Mouse (Mus musculus): Measurements from ENCODE around the gene Drap1.

The Drap1 gene

GRCm38 (mm10) chr19:5448354-5449150, 23.8 kb upstream of the Drap1 start:
- DNase-seq (ENCODE audit: low spot score) = no peak

GRCm38 (mm10) chr19:5447515-5448353, 23.0 kb upstream of the Drap1 start, which contains the start of gene Fosl1:
Gene Fosl1 (plus strand): TSS chr19:5447547.
- DNase-seq (ENCODE audit: low spot score) = peak; percentile 68

GRCm38 (mm10) chr19:5445747-5446146, 21.0 kb upstream of the Drap1 start:
- DNase-seq (ENCODE audit: low spot score) = no peak

GRCm38 (mm10) chr19:5444954-5445353, 20.2 kb upstream of the Drap1 start:
- no peak for DNase-seq (ENCODE audit: low spot score)

GRCm38 (mm10) chr19:5444371-5444908, 19.7 kb upstream of the Drap1 start:
- no peak for DNase-seq (ENCODE audit: low spot score)

- DNase-seq (ENCODE audit: low spot score) = no peak
Measured at GRCm38 (mm10) chr19:5433951-5434350, 9.2 kb upstream of the Drap1 start.

GRCm38 (mm10) chr19:5432992-5433852, 8.4 kb upstream of the Drap1 start:
- peak; percentile 72 for DNase-seq (ENCODE audit: low spot score)

- no peak for DNase-seq (ENCODE audit: low spot score)
Measured at GRCm38 (mm10) chr19:5431911-5432464, 7.2 kb upstream of the Drap1 start.

- DNase-seq (ENCODE audit: low spot score) = no peak
Measured at GRCm38 (mm10) chr19:5430408-5430807, 5.6 kb upstream of the Drap1 start.

GRCm38 (mm10) chr19:5429806-5430205, 5.0 kb upstream of the Drap1 start:
- DNase-seq (ENCODE audit: low spot score) = no peak

- DNase-seq (ENCODE audit: low spot score) = no peak
Measured at GRCm38 (mm10) chr19:5429219-5429618, 4.4 kb upstream of the Drap1 start.

- peak; percentile 70 for DNase-seq (ENCODE audit: low spot score)
Measured at GRCm38 (mm10) chr19:5428083-5428482, 3.3 kb upstream of the Drap1 start.

- no peak for DNase-seq (ENCODE audit: low spot score)
Measured at GRCm38 (mm10) chr19:5426640-5427290, 2.0 kb upstream of the Drap1 start.

GRCm38 (mm10) chr19:5425906-5426565, 1.3 kb upstream of the Drap1 start:
- DNase-seq (ENCODE audit: low spot score) = no peak

GRCm38 (mm10) chr19:5424092-5424781, 542 bp downstream of the Drap1 start:
- DNase-seq (ENCODE audit: low spot score) = peak; percentile 81

- no peak for DNase-seq (ENCODE audit: low spot score)
Measured at GRCm38 (mm10) chr19:5423561-5423960, 1.2 kb downstream of the Drap1 start.

- no peak for DNase-seq (ENCODE audit: low spot score)
Measured at GRCm38 (mm10) chr19:5422895-5423443, 1.8 kb downstream of the Drap1 start.

GRCm38 (mm10) chr19:5422267-5422666, 2.5 kb downstream of the Drap1 start:
- no peak for DNase-seq (ENCODE audit: low spot score)

GRCm38 (mm10) chr19:5421784-5422183, 3.0 kb downstream of the Drap1 start:
- DNase-seq (ENCODE audit: low spot score) = no peak

All from embryo, embryonic 10.5 days (tissue).